Mouse (Mus musculus) megakaryocyte, embryonic 14.5 days (primary cell): ENCODE measurements around the gene Oxsr1.
"Not testable (repeated sequence)": the region's sequence is repeated elsewhere in the genome, so short reads cannot be mapped to it uniquely, and the experiment has no call there.

Experiments used
- FLI1 ChIP-seq: IDR thresholded peaks from 2 replicates; pipeline ENCODE4 v1.6.1; 2012; ENCODE audit warnings: low read length, inconsistent platforms, mixed read lengths
- GATA1 ChIP-seq: IDR thresholded peaks from 3 replicates; pipeline ENCODE4 v1.6.1; 2012; ENCODE audit warnings: mixed read lengths, low read length, inconsistent platforms, borderline replicate concordance

- TF ChIP-seq FLI1, GATA1: not testable (repeated sequence)
These were observed 48.5 kb upstream of the Oxsr1 start for GRCm38 (mm10) chr9:119370770-119371169.
